20 mouse cellular contexts compared by ENCODE assay signal in the genomic region with DNA sequence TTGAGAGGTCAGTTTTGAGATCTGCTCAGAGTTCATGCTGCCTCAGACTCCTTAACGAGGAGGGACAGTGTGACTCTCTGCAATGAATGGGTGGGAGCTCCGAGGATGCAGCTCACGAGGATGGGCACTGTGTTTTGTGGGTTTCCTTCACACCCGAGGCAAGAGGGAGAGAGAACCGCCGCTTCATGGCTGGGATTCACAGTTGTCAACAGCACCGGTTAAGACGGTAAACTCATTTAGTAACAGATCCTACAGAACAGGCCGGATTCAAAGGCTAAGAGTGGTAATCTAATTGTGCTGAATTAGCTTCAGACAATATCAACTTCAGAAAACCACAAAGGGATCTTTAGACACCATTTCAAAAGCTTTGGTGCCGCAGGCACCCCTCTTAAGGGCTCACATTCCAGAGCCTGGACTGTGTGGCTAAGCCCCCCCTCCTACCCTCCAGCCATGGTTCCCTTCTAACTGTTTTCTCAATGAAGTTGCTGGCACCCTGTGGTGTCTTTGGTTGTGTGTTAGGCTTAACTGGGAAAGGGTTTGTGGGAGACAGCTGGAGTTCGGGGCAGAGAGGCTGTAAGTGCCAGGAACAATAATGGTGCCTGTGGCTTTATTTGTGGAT. TPM values are rescaled to one million over a fixed set of nuclear protein-coding genes. Genes with fewer than 3 reads are reported as not detected.
DNase-seq lines count a peak whose midpoint lies in the region; ATAC-seq lines count a peak whose summit lies in the region.
"Had no signal": no experiment of that assay in that cellular context is flagged by ENCODE, and none has a peak within 500 bp of the region (broad histone marks: within the 10 kb centered on the region; RNA-seq: fewer than 3 reads in every experiment).

No protein-coding gene starts in this region.

- intact Hi-C loops in heart, postnatal 25 days (cut with DNase I), result no loop called here

- 4% methylated on average over 11 of the region's 11 CpGs for WGBS in hindbrain, embryonic 11.5 days
- WGBS in neural tube, embryonic 12.5 days, result 2% methylated on average over 11 of the region's 11 CpGs

- peak overlapping the region; percentile 4; the same call in 1 of the 2 replicates for H3K4me3 ChIP-seq in hindbrain, embryonic 11.5 days (ENCODE audit: low read depth, low read length)
- no peak overlapping the region for H3K4me3 ChIP-seq in neural tube, embryonic 12.5 days
- H3K4me3 ChIP-seq: embryonic facial prominence, embryonic 15.5 days; intestine, embryonic 15.5 days; limb, embryonic 10.5 days; stomach, embryonic 15.5 days had no signal

- H3K9ac ChIP-seq in hindbrain, embryonic 11.5 days (ENCODE audit: low read depth, low read length), result 0 out of 2 replicates have a peak overlapping the region, but pooled peaks have one; percentile 16
- H3K9ac ChIP-seq in neural tube, embryonic 12.5 days, result no peak overlapping the region
- H3K9ac ChIP-seq: embryonic facial prominence, embryonic 15.5 days; intestine, embryonic 15.5 days; liver, embryonic 14.5 days; stomach, embryonic 15.5 days had no signal

- peak; percentile 56 for DNase-seq in heart, adult 11 months
- no peak for DNase-seq in heart, adult 18-20 months
- DNase-seq in embryo, embryonic 10 days (ENCODE audit: low spot score), result peak; percentile 61
- DNase-seq in hindbrain, embryonic 11.5 days (ENCODE audit: low spot score), result peak; percentile 65
- DNase-seq in kidney, postnatal 25 days, result no peak
- no peak for DNase-seq in heart, postnatal 25 days (ENCODE audit: low spot score)
- DNase-seq in right cerebral cortex, postnatal 14 days, result no peak
- DNase-seq: cerebellum, adult 18-20 months; gastrocnemius, postnatal 36 days; lung, postnatal 10 days had no signal

- H3K27me3 ChIP-seq in hindbrain, embryonic 11.5 days (ENCODE audit: control insufficient read depth, insufficient read depth, low read length), result no peaks in the 10 kb centered on the region
- no peaks in the 10 kb centered on the region for H3K27me3 ChIP-seq in neural tube, embryonic 12.5 days (replicated peaks)
- H3K27me3 ChIP-seq: embryonic facial prominence, embryonic 15.5 days; stomach, embryonic 15.5 days had no signal

- H3K4me1 ChIP-seq in hindbrain, embryonic 11.5 days (replicated peaks; ENCODE audit: control insufficient read depth, insufficient read depth, low read length), result no peaks in the 10 kb centered on the region; the same call in 1 of the 2 replicates
- H3K4me1 ChIP-seq in neural tube, embryonic 12.5 days, result peaks cover 42% of the 10 kb centered on the region
- H3K4me1 ChIP-seq: embryonic facial prominence, embryonic 15.5 days; intestine, embryonic 15.5 days; limb, embryonic 10.5 days; stomach, embryonic 15.5 days had no signal

- H3K4me2 ChIP-seq in hindbrain, embryonic 11.5 days (replicated peaks; ENCODE audit: low read depth, low read length), result peak overlapping the region; percentile 29
- peak overlapping the region; percentile 65 for H3K4me2 ChIP-seq in neural tube, embryonic 12.5 days (replicated peaks)
- H3K4me2 ChIP-seq: embryonic facial prominence, embryonic 15.5 days; intestine, embryonic 15.5 days; stomach, embryonic 15.5 days had no signal

- peak overlapping the region; percentile 31; the same call in 1 of the 2 replicates for H3K27ac ChIP-seq in hindbrain, embryonic 11.5 days (ENCODE audit: low read depth, low read length)
- no peak overlapping the region for H3K27ac ChIP-seq in neural tube, embryonic 12.5 days
- H3K27ac ChIP-seq: embryonic facial prominence, embryonic 15.5 days; intestine, embryonic 15.5 days; kidney, postnatal 0 days; limb, embryonic 10.5 days; liver, embryonic 14.5 days; stomach, embryonic 15.5 days had no signal

- ATAC-seq in hindbrain, embryonic 11.5 days (ENCODE audit: low FRiP score), result peak; percentile 84
- ATAC-seq in neural tube, embryonic 12.5 days (ENCODE audit: low FRiP score, low read depth), result peak; percentile 92
- ATAC-seq: intestine, embryonic 15.5 days had no signal

- no peaks in the 10 kb centered on the region for H3K9me3 ChIP-seq in hindbrain, embryonic 11.5 days (ENCODE audit: control insufficient read depth, low read length)
- H3K9me3 ChIP-seq in neural tube, embryonic 12.5 days, result no peaks in the 10 kb centered on the region
- H3K9me3 ChIP-seq: embryonic facial prominence, embryonic 15.5 days; intestine, embryonic 15.5 days; limb, embryonic 10.5 days; stomach, embryonic 15.5 days had no signal

- no peaks in the 10 kb centered on the region for H3K36me3 ChIP-seq in hindbrain, embryonic 11.5 days (ENCODE audit: control insufficient read depth, insufficient read depth, low read length)
- H3K36me3 ChIP-seq in neural tube, embryonic 12.5 days, result peaks cover 9% of the 10 kb centered on the region
- H3K36me3 ChIP-seq: embryonic facial prominence, embryonic 15.5 days; intestine, embryonic 15.5 days; limb, embryonic 10.5 days; stomach, embryonic 15.5 days had no signal

RNA-seq across cellular contexts. Expression of a gene that starts 6.4 kb away (rescaled TPM):
- not detected for total RNA-seq in heart, adult 18-20 months (2021)
- polyA plus RNA-seq in hindbrain, embryonic 11.5 days (2014; fragmentation: Nextera tagmentation; extraction: Ambion mirVana), result 5.8 and 10.0 TPM in 2 replicates
- 5.5 and 6.0 TPM in 2 replicates for polyA plus RNA-seq in neural tube, embryonic 12.5 days (2016; fragmentation: Nextera tagmentation; extraction: Ambion mirVana)
- not detected for total RNA-seq in heart, postnatal 25 days (2021)
- total RNA-seq: gastrocnemius, postnatal 36 days; megakaryocyte-erythroid progenitor cell, adult 5-6 weeks; MEL had no signal
- polyA plus RNA-seq: embryonic facial prominence, embryonic 15.5 days; heart, embryonic 16.5 days; intestine, embryonic 15.5 days; kidney, postnatal 0 days; limb, embryonic 10.5 days; liver, embryonic 14.5 days; stomach, embryonic 15.5 days had no signal

Comparison
In these comparisons a context has a peak if more than half of its experiments do, and no peak if none do; other contexts are left out.
1. DNase-seq: peak in heart, adult 11 months (single experiment), embryo, embryonic 10 days (single experiment) and hindbrain, embryonic 11.5 days (single experiment); none in heart, adult 18-20 months (0 of 2), kidney, postnatal 25 days (0 of 2), heart, postnatal 25 days (single experiment) and right cerebral cortex, postnatal 14 days (single experiment).